In the genomic region with DNA sequence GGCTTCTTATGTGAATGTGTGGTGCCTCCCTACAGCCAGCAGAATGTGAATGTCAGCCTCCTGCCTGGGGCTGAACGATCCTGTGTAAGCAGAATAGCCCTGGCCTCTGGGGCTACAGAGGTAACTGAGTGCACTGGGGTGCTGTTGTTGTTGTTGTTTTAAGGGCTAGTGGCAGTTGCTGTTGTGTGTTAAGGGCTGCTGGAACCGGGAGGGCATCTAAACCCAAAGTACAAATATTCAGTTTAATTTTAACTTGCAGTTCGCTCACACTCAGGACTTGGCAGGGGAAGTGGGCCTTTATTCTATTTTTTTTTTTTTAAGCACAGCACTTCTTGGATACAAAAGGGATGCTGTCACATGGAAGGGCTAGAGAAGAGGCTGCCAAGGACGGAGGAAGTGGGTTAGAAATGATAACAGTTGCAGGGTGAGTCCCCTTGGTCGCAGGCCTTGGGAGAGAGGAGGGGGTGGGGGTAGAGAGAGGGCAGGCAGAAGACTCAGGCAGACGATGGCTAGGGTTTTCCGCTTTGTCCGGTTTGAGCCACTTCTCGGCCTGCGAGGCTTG, we compare ENCODE assay signal across 8 mouse cellular contexts. TPM values are rescaled to one million over a fixed set of nuclear protein-coding genes. Genes with fewer than 3 reads are reported as not detected.
DNase-seq lines count a peak whose midpoint lies in the region; ATAC-seq and TF ChIP-seq lines count a peak whose summit lies in the region.

No protein-coding gene starts in this region.

- WGBS in heart, postnatal 0 days = 21% methylated on average over 10 of the region's 10 CpGs
- WGBS in liver, embryonic 11.5 days = 25% methylated on average over 10 of the region's 10 CpGs

- no peak overlapping the region for H3K4me3 ChIP-seq in heart, postnatal 0 days (ENCODE audit: low read depth, low read length)
- no peak overlapping the region for H3K4me3 ChIP-seq in liver, embryonic 11.5 days (ENCODE audit: low read depth, low read length)

- peak overlapping the region; percentile 32; the same call in 1 of the 2 replicates for H3K9ac ChIP-seq in heart, postnatal 0 days (replicated peaks; ENCODE audit: low read depth, low read length)
- peak overlapping the region; percentile 42; the same call in 1 of the 2 replicates for H3K9ac ChIP-seq in liver, embryonic 11.5 days (ENCODE audit: low read depth, low read length)

- H3K36me3 ChIP-seq in heart, postnatal 0 days (replicated peaks; ENCODE audit: control insufficient read depth, insufficient read depth, low read length) = no peaks in the 10 kb centered on the region
- H3K36me3 ChIP-seq in liver, embryonic 11.5 days (ENCODE audit: control insufficient read depth, insufficient read depth, low read length) = peaks cover 3% of the 10 kb centered on the region; the same call in 1 of the 2 replicates

- H3K27me3 ChIP-seq in heart, postnatal 0 days (ENCODE audit: control insufficient read depth, insufficient read depth, low read length) = no peaks in the 10 kb centered on the region
- H3K27me3 ChIP-seq in liver, embryonic 11.5 days (replicated peaks; ENCODE audit: control insufficient read depth, insufficient read depth, low read length) = no peaks in the 10 kb centered on the region

- TF ChIP-seq CTCF in heart, postnatal 0 days (IDR thresholded peaks at IDR 0.05; ENCODE audit: low read depth) = no peak

- peak; percentile 72 for DNase-seq in kidney, adult 11 months
- DNase-seq in kidney, postnatal 4 days = no peak
- peak; percentile 82 for DNase-seq in adrenal gland, postnatal 14 days
- peak; percentile 73 for DNase-seq in heart, postnatal 0 days (ENCODE audit: low spot score)
- DNase-seq in liver, embryonic 11.5 days (ENCODE audit: low spot score) = no peak
- DNase-seq in layer of hippocampus, postnatal 10 days (ENCODE audit: low spot score in 2 of 2) = no peak

- no peaks in the 10 kb centered on the region for H3K9me3 ChIP-seq in heart, postnatal 0 days (replicated peaks; ENCODE audit: control insufficient read depth, low read length)
- no peaks in the 10 kb centered on the region for H3K9me3 ChIP-seq in liver, embryonic 11.5 days (ENCODE audit: control insufficient read depth, low read length)

- ATAC-seq in heart, postnatal 0 days (ENCODE audit: insufficient read depth, low read depth) = peak; percentile 22
- no peak for ATAC-seq in liver, embryonic 11.5 days (replicated peaks; ENCODE audit: low FRiP score)
- no peak for ATAC-seq in activated CD4-positive, CD25-positive, alpha-beta regulatory T cell, adult 4 months
- ATAC-seq in erythroblast, adult 5-6 weeks (replicated peaks; ENCODE audit: low FRiP score, poor library complexity, severe bottlenecking) = no peak

- TF ChIP-seq EP300 in heart, postnatal 0 days (IDR thresholded peaks at IDR 0.05; ENCODE audit: low read depth) = no peak

- H3K27ac ChIP-seq in heart, postnatal 0 days (ENCODE audit: low read depth) = peak overlapping the region; percentile 83
- H3K27ac ChIP-seq in liver, embryonic 11.5 days (ENCODE audit: low read depth, low read length) = peak overlapping the region; percentile 74

- H3K4me1 ChIP-seq in heart, postnatal 0 days (ENCODE audit: control insufficient read depth, insufficient read depth) = peaks cover 71% of the 10 kb centered on the region
- H3K4me1 ChIP-seq in liver, embryonic 11.5 days (replicated peaks; ENCODE audit: control insufficient read depth, insufficient read depth, low read length) = peaks cover 91% of the 10 kb centered on the region

- H3K4me2 ChIP-seq in heart, postnatal 0 days (ENCODE audit: low read depth, low read length) = peak overlapping the region; percentile 17
- H3K4me2 ChIP-seq in liver, embryonic 11.5 days = peak overlapping the region; percentile 49

RNA-seq across cellular contexts. Expression of a gene that starts 26.5 kb away (rescaled TPM):
- total RNA-seq in adrenal gland, postnatal 14 days (2021) = 379 and 408 TPM in 2 replicates
- total RNA-seq in heart, postnatal 0 days (2014; rRNA removed; ENCODE audit: low replicate concordance) = 20.8 and 28.8 TPM in 2 replicates
- 127 and 132 TPM in 2 replicates for polyA plus RNA-seq in heart, postnatal 0 days (2015; fragmentation: Nextera tagmentation; extraction: Ambion mirVana)
- 107 and 112 TPM in 2 replicates for polyA plus RNA-seq in liver, embryonic 11.5 days (2014; fragmentation: Nextera tagmentation; extraction: Ambion mirVana)
- 100 to 1,000 TPM; 108 to 132 TPM for polyA plus RNA-seq in activated CD4-positive, CD25-positive, alpha-beta regulatory T cell, adult 4 months (2017; shearing (Covaris generic))
- total RNA-seq in erythroblast, adult 5-6 weeks (2015; ENCODE audit: low replicate concordance) = 71.1 and 137 TPM in 2 replicates
- total RNA-seq in erythroblast, adult 5-6 weeks (2017; ENCODE audit: low replicate concordance) = 126 and 136 TPM in 2 replicates
- total RNA-seq in layer of hippocampus, postnatal 10 days (2021) = 100 to 1,000 TPM; 224 to 231 TPM

Comparison
In these comparisons a context has a peak if more than half of its experiments do, and no peak if none do; other contexts are left out.
1. DNase-seq: peak in kidney, adult 11 months (single experiment), adrenal gland, postnatal 14 days (single experiment) and heart, postnatal 0 days (single experiment); none in kidney, postnatal 4 days (0 of 2), liver, embryonic 11.5 days (single experiment) and layer of hippocampus, postnatal 10 days (0 of 2).